Mouse (Mus musculus) CD8-positive naive resting alpha-beta T cell, adult 57 days (primary cell): ENCODE data around the gene Sgta. TPM values are rescaled to one million over a fixed set of nuclear protein-coding genes. Genes with fewer than 3 reads are reported as not detected.

Experiments
- total RNA-seq: library from RNA; stranded (reverse); gene quantifications from one replicate; pipeline ENCODE4 v1.2.4, GENCODE M21; 2023

Sgta gene
- total RNA-seq = 52.5 TPM

GRCm38 (mm10) chr10:81059603-81060543 is at the start of gene Sgta:
Gene Sgta (minus strand): TSS chr10:81060181.

GRCm38 (mm10) chr10:81105565-81106112 is 45.7 kb upstream of the Sgta start, which contains the start of gene Map2k2:
Gene Map2k2 (plus strand): TSS chr10:81105915.

DNA sequence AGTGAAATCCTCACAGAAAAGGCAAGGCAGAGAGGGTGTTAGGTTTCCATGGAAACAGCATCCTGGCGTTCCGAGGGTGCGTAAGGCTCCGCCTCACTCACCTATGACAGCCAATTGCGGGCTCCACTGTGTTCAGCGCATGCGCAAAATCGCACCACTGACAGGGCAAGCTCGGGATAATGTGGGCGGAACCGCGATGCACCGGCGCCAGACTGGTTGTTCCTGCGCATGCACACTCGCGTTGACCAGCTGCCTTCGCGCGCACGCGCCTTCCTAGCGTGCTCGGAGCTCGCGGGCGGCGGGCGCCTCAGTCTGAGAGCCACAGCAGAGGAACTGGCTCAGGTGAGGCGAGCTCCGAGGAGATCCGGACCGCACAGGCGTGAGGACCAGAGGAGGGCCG is 9.9 kb upstream of the Sgta start, which contains the start of gene Thop1:
TSS of gene Thop1 (plus strand) at position 200 of the 400 bp plus-strand sequence.

GRCm38 (mm10) chr10:81036988-81037580 is 22.9 kb downstream of the Sgta start, which contains the start of gene Slc39a3:
Gene Slc39a3 (minus strand): TSS chr10:81037426.

GRCm38 (mm10) chr10:81025639-81026275 is 34.2 kb downstream of the Sgta start, which contains the start of gene Diras1:
Gene Diras1 (minus strand): TSS chr10:81025662.

DNA sequence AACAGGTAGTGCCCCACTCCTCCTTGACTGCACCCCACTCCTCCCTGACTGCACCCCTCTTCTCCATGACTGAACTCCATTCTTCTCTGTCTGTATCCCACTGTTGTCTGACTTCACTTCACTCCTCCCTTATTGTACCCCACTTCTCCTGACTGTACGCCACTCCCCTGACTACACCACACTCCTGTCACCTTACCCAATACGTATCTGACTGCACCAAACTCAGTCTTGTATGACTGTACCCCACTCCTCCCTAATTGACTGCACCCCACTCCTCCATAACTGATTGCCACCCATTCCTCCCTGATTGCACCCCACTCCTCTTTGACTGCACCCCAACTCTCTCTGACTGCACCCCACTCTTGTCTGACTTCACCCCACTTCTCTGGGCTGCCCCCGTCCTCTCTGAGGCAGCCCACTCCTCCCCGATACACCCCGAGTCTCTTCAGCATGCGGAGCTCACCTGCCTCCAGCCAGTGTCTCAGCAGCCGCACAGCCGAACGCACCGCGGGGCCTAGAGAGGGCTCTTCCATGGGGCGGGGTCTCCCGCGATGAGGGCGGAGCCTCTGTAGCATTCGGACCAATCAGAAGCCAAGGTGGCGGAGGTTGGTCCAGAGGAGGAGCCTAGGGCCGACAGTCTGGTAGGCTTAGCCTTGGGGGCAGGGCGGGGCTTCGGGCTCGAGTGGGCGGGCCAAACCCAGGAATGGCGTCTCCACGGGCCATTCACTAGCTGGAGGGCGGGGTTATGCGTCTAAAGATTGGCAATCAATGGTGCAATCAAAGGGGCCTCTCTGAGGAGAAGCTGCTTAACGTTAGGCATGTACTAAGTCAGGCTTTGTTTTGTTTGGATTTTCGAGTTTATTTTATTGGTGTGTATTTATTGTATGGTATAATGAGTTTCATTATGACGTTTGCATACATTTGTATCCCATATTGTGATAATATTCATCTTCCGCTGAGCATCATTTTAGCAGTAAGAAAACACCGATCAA is 45.3 kb downstream of the Sgta start, which contains the start of gene Gng7:
TSS of gene Gng7 (minus strand) at position 553 of the 992 bp plus-strand sequence.

Other genes with a start within 250 kb of the Sgta start
- not detected for gene Jsrp1, start 246.7 kb downstream of the Sgta start, total RNA-seq
- gene Oaz1, start 233.5 kb downstream of the Sgta start, total RNA-seq = 517 TPM
- not detected for gene Lingo3, start 216.1 kb downstream of the Sgta start, total RNA-seq
- 31.3 TPM for gene Lsm7, start 205.0 kb downstream of the Sgta start, total RNA-seq
- 25.5 TPM for gene Sppl2b, start 204.9 kb downstream of the Sgta start, total RNA-seq
- gene Tmprss9, start 188.3 kb downstream of the Sgta start, total RNA-seq = not detected
- gene Timm13, start 159.2 kb downstream of the Sgta start, total RNA-seq = 62.9 TPM
- gene Lmnb2, start 141.9 kb downstream of the Sgta start, total RNA-seq = 12.3 TPM
- 20.3 TPM for gene Gadd45b, start 130.1 kb downstream of the Sgta start, total RNA-seq
- not detected for gene Gng7, start 45.2 kb downstream of the Sgta start, total RNA-seq
- gene Diras1, start 34.5 kb downstream of the Sgta start, total RNA-seq = not detected
- gene Slc39a3, start 22.8 kb downstream of the Sgta start, total RNA-seq = 16.8 TPM
- gene Thop1, start 9.9 kb upstream of the Sgta start, total RNA-seq = 11.8 TPM
- not detected for gene Creb3l3, start 38.7 kb upstream of the Sgta start, total RNA-seq
- 113 TPM for gene Map2k2, start 45.7 kb upstream of the Sgta start, total RNA-seq
- 75.4 TPM for gene Zbtb7a, start 75.0 kb upstream of the Sgta start, total RNA-seq
- gene Pias4, start 107.7 kb upstream of the Sgta start, total RNA-seq = 41.2 TPM
- 2,569 TPM for gene Eef2, start 116.5 kb upstream of the Sgta start, total RNA-seq
- gene Dapk3, start 122.8 kb upstream of the Sgta start, total RNA-seq = 63.4 TPM
- gene 4930442H23Rik, start 123.7 kb upstream of the Sgta start, total RNA-seq = not detected
- gene Nmrk2, start 141.9 kb upstream of the Sgta start, total RNA-seq = 0.37 TPM
- 0.12 TPM for gene Atcay, start 170.7 kb upstream of the Sgta start, total RNA-seq
- 6.8 TPM for gene Zfr2, start 173.0 kb upstream of the Sgta start, total RNA-seq
- gene Matk, start 192.8 kb upstream of the Sgta start, total RNA-seq = 21.5 TPM
- gene Mrpl54, start 206.8 kb upstream of the Sgta start, total RNA-seq = 123 TPM
- 27.2 TPM for gene Apba3, start 206.8 kb upstream of the Sgta start, total RNA-seq
- gene Tjp3, start 231.4 kb upstream of the Sgta start, total RNA-seq = 4.8 TPM
- gene Pip5k1c, start 232.8 kb upstream of the Sgta start, total RNA-seq = 106 TPM